Mouse (Mus musculus) stomach, embryonic 15.5 days (tissue): ENCODE results near the gene Clpp. TPM values are rescaled to one million over a fixed set of nuclear protein-coding genes. Genes with fewer than 3 reads are reported as not detected.

Source experiments
- ATAC-seq: fragments of 200-750 bp; cut with Nextera tagmentation; 2 replicates; pipeline ENCODE4 v1.8.0; 2017; ENCODE audit warnings: low read depth, moderate number of reproducible peaks, moderate TSS enrichment; ENCODE audit not compliant: insufficient read depth, low FRiP score
- H3K27ac ChIP-seq: fragments of 300-500 bp; sonication (generic); 2 replicates; pipeline ENCODE4 v1.5.1; 2015; ENCODE audit warnings: mild to moderate bottlenecking, inconsistent platforms
- H3K27me3 ChIP-seq: fragments of 300-500 bp; sonication (generic); replicated peaks from 2 replicates; pipeline ENCODE4 v1.6.1; 2015; ENCODE audit warnings: inconsistent platforms
- H3K36me3 ChIP-seq: fragments of 300-500 bp; sonication (generic); 2 replicates; pipeline ENCODE4 v1.6.1; 2015; ENCODE audit warnings: inconsistent platforms
- H3K4me1 ChIP-seq: fragments of 300-500 bp; sonication (generic); 2 replicates; pipeline ENCODE4 v1.6.1; 2015; ENCODE audit warnings: inconsistent platforms
- H3K4me2 ChIP-seq: fragments of 300-500 bp; sonication (generic); 2 replicates; pipeline ENCODE4 v1.6.1; 2015; ENCODE audit warnings: mild to moderate bottlenecking, inconsistent platforms
- H3K4me3 ChIP-seq: fragments of 300-500 bp; sonication (generic); replicated peaks from 2 replicates; pipeline ENCODE4 v1.5.1; 2015; ENCODE audit warnings: inconsistent platforms
- H3K9ac ChIP-seq: fragments of 300-500 bp; sonication (generic); 2 replicates; pipeline ENCODE4 v1.6.1; 2015; ENCODE audit warnings: inconsistent platforms
- H3K9me3 ChIP-seq: fragments of 300-500 bp; sonication (generic); 2 replicates; pipeline ENCODE4 v1.6.1; 2016; ENCODE audit warnings: inconsistent platforms
- WGBS: fragments of 180-500 bp; shearing (Covaris S2); methylation state at CpG from one replicate; pipeline ENCODE4 v1.1.7; 2015; 5-methylcytosine and 5-hydroxymethylcytosine counted together
- polyA plus RNA-seq: library from polyadenylated mRNA; unstranded; fragments of >200 nt; fragmentation: Nextera tagmentation; extraction: Ambion mirVana; gene quantifications from 2 replicates; pipeline ENCODE4 v1.2.1, GENCODE M21; 2015

Clpp gene
- polyA plus RNA-seq: 144 and 147 TPM in 2 replicates

DNA sequence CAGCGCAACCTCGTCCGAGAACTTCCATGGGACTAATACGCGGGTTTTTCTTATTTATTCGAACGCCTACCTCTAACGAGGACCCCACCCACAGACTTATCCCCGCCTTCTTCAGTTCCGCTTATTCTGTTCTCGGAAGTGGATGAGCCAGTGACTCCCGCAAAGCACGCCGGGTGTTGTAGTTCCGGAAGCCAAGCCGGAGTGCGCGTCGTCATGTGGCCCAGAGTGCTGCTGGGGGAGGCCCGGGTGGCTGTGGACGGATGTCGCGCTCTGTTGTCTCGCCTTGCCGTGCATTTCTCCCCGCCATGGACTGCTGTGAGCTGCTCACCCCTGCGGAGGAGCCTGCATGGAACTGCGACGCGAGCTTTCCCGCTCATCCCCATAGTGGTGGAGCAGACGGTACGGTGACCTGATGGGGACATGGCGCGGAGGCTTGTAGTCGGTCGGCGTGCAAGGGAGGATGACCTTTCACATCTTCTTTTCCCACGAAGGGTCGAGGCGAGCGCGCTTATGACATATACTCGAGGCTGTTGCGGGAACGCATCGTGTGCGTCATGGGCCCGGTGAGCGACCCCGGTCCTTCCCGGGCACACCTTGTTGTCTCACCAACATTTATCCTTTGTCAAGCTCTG is at the start of gene Clpp:
Gene Clpp, plus strand, starts transcription at position 191 of the 632 bp plus-strand sequence.
- H3K27ac ChIP-seq: peak within 1 kb of the TSS; percentile 79
- H3K27me3 ChIP-seq: no peaks in the 10 kb centered on the region
- H3K4me3 ChIP-seq: peak within 1 kb of the TSS; percentile 78
- H3K4me1 ChIP-seq: peaks cover 6% of the 10 kb centered on the region
- H3K36me3 ChIP-seq: peaks cover 25% of the 10 kb centered on the region
- H3K4me2 ChIP-seq: peak within 1 kb of the TSS; percentile 72
- peak; percentile 96 for ATAC-seq
- no peaks in the 10 kb centered on the region for H3K9me3 ChIP-seq
- peak within 1 kb of the TSS; percentile 75 for H3K9ac ChIP-seq
- WGBS: under 1% methylated on average over 52 of the region's 52 CpGs

GRCm38 (mm10) chr17:56950915-56951314 is 39.2 kb upstream of the Clpp start:
- H3K9me3 ChIP-seq: no peaks in the 10 kb centered on the region
- no peak for ATAC-seq
- H3K27me3 ChIP-seq: no peaks in the 10 kb centered on the region
- WGBS: 10% methylated on average over 3 of the region's 3 CpGs
- H3K4me3 ChIP-seq: no peak overlapping the region
- H3K36me3 ChIP-seq: no peaks in the 10 kb centered on the region
- H3K4me2 ChIP-seq: no peak overlapping the region
- no peak overlapping the region for H3K9ac ChIP-seq
- no peaks in the 10 kb centered on the region for H3K4me1 ChIP-seq
- H3K27ac ChIP-seq: no peak overlapping the region

DNA sequence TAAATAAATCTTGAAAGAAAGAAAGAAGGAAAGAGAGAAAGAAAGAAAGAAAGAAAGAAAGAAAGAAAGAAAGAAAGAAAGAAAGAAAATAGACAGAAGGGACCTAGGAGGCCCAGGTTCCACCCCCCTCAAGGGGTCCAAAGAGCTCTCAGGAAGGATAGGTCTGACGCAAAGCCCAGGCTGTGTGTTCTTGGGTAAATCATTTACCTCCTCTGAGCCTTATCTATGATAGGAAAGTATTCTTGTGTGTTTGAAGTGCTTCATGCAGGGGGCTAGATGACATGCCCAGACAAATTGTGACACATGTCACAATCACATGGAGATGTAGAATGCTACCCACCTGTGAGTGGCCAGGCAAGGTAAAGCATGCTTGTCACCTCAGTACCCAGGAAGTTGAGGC is 37.5 kb upstream of the Clpp start:
- Histone ChIP-seq H3K4me3 (no peak overlapping the region), H3K9ac (no peak overlapping the region), H3K4me2 (no peak overlapping the region), H3K27ac (no peak overlapping the region), H3K36me3 (no peaks in the 10 kb centered on the region), H3K9me3 (no peaks in the 10 kb centered on the region), H3K4me1 (no peaks in the 10 kb centered on the region), H3K27me3 (no peaks in the 10 kb centered on the region)
- WGBS: 74% methylated on average over 1 of the region's 1 CpGs
- no peak; the same call in 1 of the 2 replicates for ATAC-seq

- Histone ChIP-seq H3K9ac (no peak overlapping the region), H3K4me3 (no peak overlapping the region)
- 76% methylated on average over 7 of the region's 7 CpGs for WGBS
Measured at GRCm38 (mm10) chr17:56954871-56955270, 35.2 kb upstream of the Clpp start.

GRCm38 (mm10) chr17:56957763-56958429 is 32.2 kb upstream of the Clpp start:
- 21% methylated on average over 11 of the region's 11 CpGs for WGBS
- no peaks in the 10 kb centered on the region for H3K9me3 ChIP-seq
- H3K27me3 ChIP-seq: no peaks in the 10 kb centered on the region
- H3K9ac ChIP-seq: no peak overlapping the region
- H3K4me2 ChIP-seq: no peak overlapping the region
- no peaks in the 10 kb centered on the region for H3K36me3 ChIP-seq
- no peaks in the 10 kb centered on the region for H3K4me1 ChIP-seq
- ATAC-seq: peak; percentile 79
- H3K27ac ChIP-seq: no peak overlapping the region
- no peak overlapping the region for H3K4me3 ChIP-seq

More at GRCm38 (mm10) chr17:56954871-56955270, 35.2 kb upstream of the Clpp start:
- Histone ChIP-seq H3K4me1 (no peaks in the 10 kb centered on the region), H3K4me2 (no peak overlapping the region), H3K27me3 (no peaks in the 10 kb centered on the region), H3K36me3 (no peaks in the 10 kb centered on the region), H3K27ac (no peak overlapping the region), H3K9me3 (no peaks in the 10 kb centered on the region)
- ATAC-seq: no peak

GRCm38 (mm10) chr17:56958667-56959066 is 31.4 kb upstream of the Clpp start:
- Histone ChIP-seq H3K4me3 (no peak overlapping the region), H3K36me3 (no peaks in the 10 kb centered on the region), H3K27ac (no peak overlapping the region), H3K27me3 (no peaks in the 10 kb centered on the region), H3K9ac (no peak overlapping the region), H3K4me1 (no peaks in the 10 kb centered on the region), H3K4me2 (no peak overlapping the region), H3K9me3 (no peaks in the 10 kb centered on the region)
- no peak for ATAC-seq
- WGBS: 70% methylated on average over 4 of the region's 4 CpGs

DNA sequence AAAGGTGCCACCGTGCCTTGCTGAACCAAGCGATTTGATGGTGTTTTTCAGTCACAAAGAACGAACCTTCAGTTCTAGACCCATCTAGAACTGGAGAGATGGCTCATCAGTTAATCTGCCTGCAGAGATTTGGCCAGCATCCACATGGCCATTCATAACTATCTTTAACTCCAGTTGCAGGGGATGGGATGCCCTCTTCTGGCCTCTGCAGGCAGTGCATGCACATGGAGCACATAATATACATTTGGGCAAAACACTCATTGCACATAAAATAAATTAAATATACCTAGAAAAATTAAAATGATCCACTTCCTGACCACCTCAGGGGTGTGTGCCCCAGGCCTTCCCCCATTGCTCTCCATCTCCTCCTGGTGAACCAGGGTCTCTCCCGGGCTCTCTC is 28.2 kb upstream of the Clpp start:
- H3K9me3 ChIP-seq: no peaks in the 10 kb centered on the region
- H3K36me3 ChIP-seq: no peaks in the 10 kb centered on the region
- no peaks in the 10 kb centered on the region for H3K4me1 ChIP-seq
- H3K27me3 ChIP-seq: no peaks in the 10 kb centered on the region
- H3K27ac ChIP-seq: no peak overlapping the region
- 85% methylated on average over 4 of the region's 4 CpGs for WGBS
- H3K9ac ChIP-seq: no peak overlapping the region
- no peak overlapping the region for H3K4me3 ChIP-seq
- ATAC-seq: no peak
- no peak overlapping the region for H3K4me2 ChIP-seq

GRCm38 (mm10) chr17:56962642-56963405 is 27.3 kb upstream of the Clpp start:
- ATAC-seq: no peak
- H3K9ac ChIP-seq: no peak overlapping the region
- no peak overlapping the region for H3K4me2 ChIP-seq
- H3K27ac ChIP-seq: no peak overlapping the region
- WGBS: 72% methylated on average over 5 of the region's 5 CpGs
- no peaks in the 10 kb centered on the region for H3K4me1 ChIP-seq
- H3K4me3 ChIP-seq: no peak overlapping the region
- no peaks in the 10 kb centered on the region for H3K9me3 ChIP-seq
- H3K27me3 ChIP-seq: no peaks in the 10 kb centered on the region
- H3K36me3 ChIP-seq: no peaks in the 10 kb centered on the region

GRCm38 (mm10) chr17:56963646-56964045 is 26.5 kb upstream of the Clpp start:
- WGBS: 74% methylated on average over 6 of the region's 6 CpGs
- H3K9ac ChIP-seq: no peak overlapping the region
- no peaks in the 10 kb centered on the region for H3K4me1 ChIP-seq
- ATAC-seq: no peak
- no peak overlapping the region for H3K27ac ChIP-seq
- no peaks in the 10 kb centered on the region for H3K9me3 ChIP-seq
- H3K36me3 ChIP-seq: no peaks in the 10 kb centered on the region
- H3K4me3 ChIP-seq: no peak overlapping the region
- no peaks in the 10 kb centered on the region for H3K27me3 ChIP-seq
- H3K4me2 ChIP-seq: no peak overlapping the region

GRCm38 (mm10) chr17:56969321-56969720 is 20.8 kb upstream of the Clpp start:
- Histone ChIP-seq H3K4me2 (no peak overlapping the region), H3K27me3 (no peaks in the 10 kb centered on the region), H3K4me3 (no peak overlapping the region), H3K9me3 (no peaks in the 10 kb centered on the region), H3K27ac (no peak overlapping the region), H3K9ac (no peak overlapping the region), H3K4me1 (no peaks in the 10 kb centered on the region), H3K36me3 (no peaks in the 10 kb centered on the region)
- WGBS: 54% methylated on average over 3 of the region's 3 CpGs
- no peak for ATAC-seq

GRCm38 (mm10) chr17:56970081-56970480 is 20.0 kb upstream of the Clpp start:
- Histone ChIP-seq H3K36me3 (no peaks in the 10 kb centered on the region), H3K27me3 (no peaks in the 10 kb centered on the region), H3K9ac (no peak overlapping the region), H3K4me3 (no peak overlapping the region), H3K4me1 (no peaks in the 10 kb centered on the region), H3K4me2 (no peak overlapping the region), H3K9me3 (no peaks in the 10 kb centered on the region), H3K27ac (no peak overlapping the region)
- 64% methylated on average over 5 of the region's 5 CpGs for WGBS
- ATAC-seq: no peak
